Comparison of ENCODE assay signal across 16 mouse cellular contexts in the genomic region with DNA sequence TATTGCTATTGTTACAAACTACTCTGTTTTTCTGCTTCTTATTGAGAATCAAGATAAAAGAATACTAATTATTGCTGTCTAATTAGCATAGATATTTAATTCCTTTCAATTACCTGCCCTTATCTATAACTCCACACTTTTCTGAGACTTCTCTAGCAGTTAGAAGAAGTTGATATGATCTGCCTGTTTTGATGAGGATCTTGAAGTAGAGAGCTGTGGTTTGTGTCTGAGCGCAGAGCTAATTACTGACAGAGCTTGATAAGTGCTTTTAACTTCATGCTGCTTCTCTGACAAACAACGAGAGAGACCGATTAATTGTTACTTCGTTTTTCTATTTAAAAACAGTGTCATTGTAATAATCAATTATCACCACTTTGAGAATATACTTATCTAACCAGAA.
"Had no signal": no experiment of that assay in that cellular context is flagged by ENCODE, and none has a peak within 500 bp of the region (broad histone marks: within the 10 kb centered on the region; RNA-seq: fewer than 3 reads in every experiment).

No protein-coding gene starts in this region.

- H3K9ac ChIP-seq: neural tube, embryonic 13.5 days; neural tube, embryonic 15.5 days; stomach, embryonic 15.5 days had no signal

- H3K4me3 ChIP-seq: neural tube, embryonic 13.5 days; neural tube, embryonic 15.5 days; stomach, embryonic 15.5 days had no signal

- DNase-seq: retina, postnatal 1 day; right cerebral cortex, adult 18-20 months; right cerebral cortex, postnatal 14 days; right cerebral cortex, postnatal 25 days; right cerebral cortex, postnatal 4 days; spleen, adult 18-20 months; thymus, adult 18-20 months; thymus, adult 2 months; thymus, postnatal 14 days; thymus, postnatal 25 days; thymus, postnatal 36 days; thymus, postnatal 4 days had no signal

- H3K4me2 ChIP-seq: neural tube, embryonic 13.5 days; neural tube, embryonic 15.5 days; stomach, embryonic 15.5 days had no signal

- H3K27me3 ChIP-seq: neural tube, embryonic 13.5 days; neural tube, embryonic 15.5 days; stomach, embryonic 15.5 days had no signal

- H3K36me3 ChIP-seq: neural tube, embryonic 13.5 days; neural tube, embryonic 15.5 days; stomach, embryonic 15.5 days had no signal

- H3K9me3 ChIP-seq: neural tube, embryonic 13.5 days; neural tube, embryonic 15.5 days; stomach, embryonic 15.5 days had no signal

- H3K4me1 ChIP-seq: neural tube, embryonic 13.5 days; neural tube, embryonic 15.5 days; stomach, embryonic 15.5 days had no signal

- H3K27ac ChIP-seq: neural tube, embryonic 13.5 days; neural tube, embryonic 15.5 days; stomach, embryonic 15.5 days; stomach, postnatal 0 days had no signal
